Mouse (Mus musculus): ENCODE measurements around the gene Nfkb2.

The Nfkb2 gene

GRCm38 (mm10) chr19:46306751-46307289 lies 2.7 kb downstream of the Nfkb2 start:
- in situ Hi-C loops (cut with MboI; ENCODE audit: low pct_unique_long_range_greater_than_20kb in 1 of 2, low sequenced_read_pairs in 2 of 2, unreplicated experiment in 1 of 2), result loop anchor here in 1 of 2 experiments (10.0 kb wide), 1 partner anchor 172 kb away; the partner anchor contains the start of gene Elovl3

DNA sequence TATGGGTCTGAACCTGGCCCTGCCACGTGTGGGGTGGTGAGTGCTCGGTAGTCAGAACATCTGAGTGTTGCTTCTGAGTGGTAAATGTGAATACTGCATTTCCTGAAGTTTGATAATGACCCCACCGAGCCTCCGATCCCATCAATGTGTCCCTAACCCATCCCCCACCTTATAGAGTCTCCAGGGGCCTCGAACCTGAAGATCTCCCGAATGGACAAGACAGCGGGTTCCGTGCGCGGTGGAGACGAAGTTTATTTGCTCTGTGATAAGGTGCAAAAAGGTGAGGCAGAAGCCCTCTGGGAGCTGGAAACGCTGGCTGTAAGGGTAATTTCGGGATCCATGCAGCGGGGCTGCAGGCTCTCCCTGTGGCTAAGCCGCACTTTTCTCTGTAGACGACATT lies 3.7 kb downstream of the Nfkb2 start:
- in situ Hi-C loops (cut with MboI; ENCODE audit: low pct_unique_long_range_greater_than_20kb in 1 of 2, low sequenced_read_pairs in 2 of 2, unreplicated experiment in 1 of 2), result loop anchor here in 1 of 2 experiments (10.0 kb wide), 1 partner anchor 173 kb away; the partner anchor contains the start of gene Elovl3

GRCm38 (mm10) chr19:46308303-46308702 lies 4.2 kb downstream of the Nfkb2 start:
- in situ Hi-C loops (cut with MboI; ENCODE audit: low pct_unique_long_range_greater_than_20kb in 1 of 2, low sequenced_read_pairs in 2 of 2, unreplicated experiment in 1 of 2), result loop anchor here in 1 of 2 experiments (10.0 kb wide), 1 partner anchor 174 kb away; the partner anchor contains the start of gene Elovl3

DNA sequence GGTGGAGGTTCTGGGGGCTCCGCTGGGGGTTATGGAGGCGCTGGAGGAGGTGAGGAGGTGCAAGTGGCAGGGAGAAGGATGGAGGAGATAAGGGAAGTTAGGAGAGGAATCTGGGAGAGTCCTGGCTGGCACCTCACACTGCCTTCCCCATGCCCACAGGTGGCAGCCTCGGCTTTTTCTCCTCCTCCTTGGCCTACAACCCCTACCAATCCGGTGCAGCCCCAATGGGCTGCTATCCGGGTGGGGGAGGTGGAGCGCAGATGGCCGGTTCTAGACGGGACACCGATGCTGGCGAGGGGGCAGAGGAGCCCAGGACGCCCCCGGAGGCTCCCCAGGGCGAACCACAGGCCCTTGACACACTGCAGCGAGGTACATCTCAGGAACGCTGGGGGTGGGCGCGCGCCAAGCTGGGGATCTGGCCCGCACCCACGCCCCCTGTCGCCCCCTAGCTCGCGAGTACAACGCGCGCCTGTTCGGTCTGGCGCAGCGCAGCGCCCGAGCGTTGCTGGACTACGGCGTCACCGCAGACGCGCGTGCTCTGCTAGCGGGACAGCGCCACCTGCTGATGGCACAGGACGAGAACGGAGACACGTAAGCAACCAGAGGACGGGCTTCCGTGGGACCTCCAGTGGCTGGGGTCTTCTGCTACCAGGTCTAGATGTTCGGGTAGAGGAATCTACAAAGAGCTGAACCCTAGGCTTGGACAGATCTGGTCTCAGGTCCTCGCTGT lies 4.8 kb downstream of the Nfkb2 start:
- in situ Hi-C loops (cut with MboI; ENCODE audit: low pct_unique_long_range_greater_than_20kb in 1 of 2, low sequenced_read_pairs in 2 of 2, unreplicated experiment in 1 of 2), result loop anchor here in 1 of 2 experiments (10.0 kb wide), 1 partner anchor 174 kb away; the partner anchor contains the start of gene Elovl3

DNA sequence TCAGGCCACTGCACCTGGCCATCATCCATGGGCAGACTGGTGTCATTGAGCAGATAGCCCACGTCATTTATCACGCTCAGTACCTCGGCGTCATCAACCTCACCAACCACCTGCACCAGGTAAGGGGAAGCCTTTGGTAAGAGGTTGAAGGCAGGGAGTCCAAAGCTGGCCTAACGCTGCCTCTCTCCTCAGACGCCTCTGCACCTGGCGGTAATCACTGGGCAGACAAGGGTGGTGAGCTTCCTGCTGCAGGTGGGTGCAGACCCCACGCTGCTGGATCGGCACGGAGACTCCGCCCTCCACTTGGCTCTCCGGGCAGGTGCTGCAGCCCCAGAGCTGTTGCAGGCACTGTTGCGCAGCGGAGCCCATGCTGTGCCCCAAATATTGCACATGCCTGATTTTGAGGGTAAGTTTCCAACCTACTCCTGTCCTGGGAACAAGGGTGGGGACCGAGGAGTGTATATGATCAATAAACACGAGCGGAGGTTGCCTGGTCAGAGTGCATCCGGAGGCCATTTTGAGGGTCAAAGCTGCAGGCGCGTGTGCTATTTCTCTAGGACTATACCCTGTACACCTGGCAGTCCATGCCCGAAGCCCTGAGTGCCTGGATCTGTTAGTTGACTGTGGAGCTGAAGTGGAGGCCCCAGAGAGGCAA lies 5.7 kb downstream of the Nfkb2 start:
- in situ Hi-C loops (cut with MboI; ENCODE audit: low pct_unique_long_range_greater_than_20kb in 1 of 2, low sequenced_read_pairs in 2 of 2, unreplicated experiment in 1 of 2), result loop anchor here in 1 of 2 experiments (10.0 kb wide), 1 partner anchor 175 kb away; the partner anchor contains the start of gene Elovl3

GRCm38 (mm10) chr19:46310312-46310865 lies 6.3 kb downstream of the Nfkb2 start:
- in situ Hi-C loops (cut with MboI; ENCODE audit: low pct_unique_long_range_greater_than_20kb in 1 of 2, low sequenced_read_pairs in 2 of 2, unreplicated experiment in 1 of 2), result no loop called here

DNA sequence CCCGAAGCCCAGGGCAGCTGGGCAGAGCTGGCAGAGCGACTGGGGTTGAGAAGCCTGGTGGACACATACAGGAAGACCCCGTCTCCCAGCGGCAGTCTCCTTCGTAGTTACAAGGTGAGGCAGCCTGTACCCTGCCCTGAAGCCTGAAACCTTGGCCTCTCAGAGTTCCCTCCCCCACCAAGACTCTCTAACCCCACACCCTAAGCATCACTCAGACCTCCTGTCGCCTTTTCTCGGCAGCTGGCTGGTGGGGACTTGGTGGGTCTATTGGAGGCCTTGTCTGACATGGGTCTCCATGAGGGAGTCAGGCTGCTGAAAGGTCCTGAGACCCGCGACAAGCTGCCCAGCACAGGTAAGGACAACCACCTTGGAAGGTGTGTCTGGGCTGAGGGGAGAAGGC lies 7.2 kb downstream of the Nfkb2 start:
- in situ Hi-C loops (cut with MboI; ENCODE audit: low pct_unique_long_range_greater_than_20kb in 1 of 2, low sequenced_read_pairs in 2 of 2, unreplicated experiment in 1 of 2), result no loop called here

GRCm38 (mm10) chr19:46312566-46312965 lies 8.4 kb downstream of the Nfkb2 start:
- in situ Hi-C loops (cut with MboI; ENCODE audit: low pct_unique_long_range_greater_than_20kb in 1 of 2, low sequenced_read_pairs in 2 of 2, unreplicated experiment in 1 of 2), result no loop called here

DNA sequence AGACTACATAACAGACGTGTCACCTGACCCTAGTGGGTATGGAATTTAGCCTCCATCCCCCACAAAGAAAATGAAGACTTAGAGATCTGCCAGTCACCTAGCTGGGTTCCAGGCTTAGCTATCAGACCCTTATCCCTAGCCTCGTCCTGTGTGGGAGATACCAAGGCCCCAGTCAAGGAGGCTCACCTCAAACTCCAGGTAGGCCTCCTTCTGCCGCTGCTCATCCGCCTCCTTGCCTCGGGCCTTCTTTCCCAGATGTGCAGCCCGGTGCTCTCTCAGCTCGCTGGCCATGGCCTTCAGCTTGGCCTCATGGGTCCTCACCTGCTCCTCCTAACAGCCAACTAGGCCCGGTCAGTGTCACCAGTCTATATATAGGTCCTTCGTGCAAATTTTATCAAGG lies 9.0 kb downstream of the Nfkb2 start:
- in situ Hi-C loops (cut with MboI; ENCODE audit: low pct_unique_long_range_greater_than_20kb in 1 of 2, low sequenced_read_pairs in 2 of 2, unreplicated experiment in 1 of 2), result no loop called here

DNA sequence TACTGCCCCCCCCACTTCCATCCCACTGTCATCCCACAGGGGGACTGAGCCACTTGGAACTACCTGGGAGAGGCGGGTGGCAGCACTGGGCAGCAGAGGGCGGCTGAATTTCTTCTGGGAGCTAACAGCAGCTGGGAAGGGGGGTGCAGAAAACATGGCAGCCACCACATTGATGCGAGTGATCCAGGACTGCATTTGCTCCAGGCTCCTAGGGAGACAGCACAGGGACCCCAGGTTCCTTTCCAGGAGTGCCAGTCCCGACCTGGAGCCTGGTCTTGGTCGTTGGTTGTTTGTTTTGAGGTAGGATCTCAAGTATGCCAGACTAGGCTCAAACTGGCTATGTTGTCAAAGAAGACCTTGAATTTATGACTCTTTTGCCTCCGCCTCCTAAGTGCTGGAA lies 9.5 kb downstream of the Nfkb2 start:
- in situ Hi-C loops (cut with MboI; ENCODE audit: low pct_unique_long_range_greater_than_20kb in 1 of 2, low sequenced_read_pairs in 2 of 2, unreplicated experiment in 1 of 2), result no loop called here

- in situ Hi-C loops (cut with MboI; ENCODE audit: low pct_unique_long_range_greater_than_20kb in 1 of 2, low sequenced_read_pairs in 2 of 2, unreplicated experiment in 1 of 2), result no loop called here
Observed at GRCm38 (mm10) chr19:46314151-46314601, 10.1 kb downstream of the Nfkb2 start.

DNA sequence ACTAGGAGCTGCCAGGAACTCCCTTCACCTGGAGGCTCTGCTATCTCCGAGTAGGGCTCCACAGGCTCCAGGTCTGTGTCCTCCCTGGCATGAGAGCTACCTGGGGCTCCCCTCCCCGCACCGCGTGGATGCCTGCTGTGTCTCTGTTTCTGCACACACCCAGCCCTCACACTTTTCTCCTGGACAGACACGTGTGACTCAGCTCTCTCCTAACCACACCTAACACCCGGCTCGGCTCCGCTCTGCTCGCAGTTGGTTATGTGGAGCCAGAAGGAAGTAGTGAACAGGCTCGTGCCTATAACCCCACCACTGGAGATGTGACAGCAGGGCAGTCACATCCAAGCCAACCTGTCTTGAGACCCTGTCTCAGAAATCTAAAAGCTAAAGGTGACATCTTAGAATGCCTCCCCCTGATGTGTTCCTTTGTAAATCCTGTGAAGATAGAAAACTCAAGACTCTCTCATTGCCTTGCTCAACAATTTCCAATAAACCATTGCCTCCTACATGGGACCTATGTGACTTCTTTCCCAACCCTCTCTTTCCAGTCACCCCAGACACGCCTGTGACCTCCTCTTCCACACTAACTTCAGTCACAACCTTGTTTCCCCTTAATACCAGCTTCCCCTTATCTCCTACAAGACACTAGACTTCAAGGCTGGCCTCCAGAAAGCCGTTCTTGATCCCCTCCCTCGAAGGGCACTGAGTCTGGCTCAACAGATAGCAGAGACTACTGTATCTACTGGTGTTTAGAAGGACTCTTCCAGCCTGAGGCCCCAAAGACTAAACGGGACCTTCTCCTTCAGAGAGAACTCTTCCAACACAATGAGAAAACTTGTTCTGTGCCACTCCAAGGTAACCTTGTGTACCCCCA lies 11.0 kb downstream of the Nfkb2 start:
- in situ Hi-C loops (cut with MboI; ENCODE audit: low pct_unique_long_range_greater_than_20kb in 1 of 2, low sequenced_read_pairs in 2 of 2, unreplicated experiment in 1 of 2), result no loop called here

DNA sequence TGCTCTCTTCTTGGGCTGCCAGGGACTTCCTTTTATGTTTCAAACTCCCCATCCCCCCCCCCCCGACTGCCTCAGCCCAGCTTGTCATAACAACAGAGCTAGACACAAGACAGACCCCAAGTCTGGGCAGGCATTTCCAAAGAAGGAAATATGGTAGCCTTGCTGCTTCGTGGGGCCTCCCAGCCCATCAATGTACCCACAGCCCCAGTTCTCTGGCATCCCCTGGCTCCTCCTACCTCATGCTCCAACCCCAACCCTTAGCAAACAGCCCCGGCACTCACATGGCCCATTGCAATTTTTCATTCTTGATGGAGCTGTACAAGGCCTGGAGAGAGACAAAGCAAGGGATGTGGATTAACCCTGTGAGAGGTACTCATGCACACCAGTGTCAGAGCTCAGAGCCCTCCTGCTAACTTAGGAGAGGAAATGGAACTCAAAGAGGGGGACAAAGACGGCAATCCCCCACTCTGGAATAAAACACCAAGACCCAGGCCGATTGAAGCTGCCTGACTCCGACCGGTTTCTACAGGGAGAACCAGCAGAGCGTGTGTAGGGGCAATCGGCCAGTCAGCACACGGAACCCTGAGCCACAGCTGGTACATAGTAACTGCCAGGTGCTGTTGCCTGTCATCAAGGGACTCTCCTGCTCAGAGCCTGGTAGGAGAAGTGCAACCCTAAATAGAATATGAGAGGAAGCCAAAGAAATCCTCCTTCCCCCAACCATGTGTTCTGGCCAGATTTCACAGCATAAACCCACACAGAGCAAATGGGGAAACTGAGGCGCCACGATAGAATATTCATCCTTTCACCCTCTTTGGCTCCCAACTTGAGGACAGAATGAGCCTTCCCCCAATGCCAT lies 11.9 kb downstream of the Nfkb2 start:
- in situ Hi-C loops (cut with MboI; ENCODE audit: low pct_unique_long_range_greater_than_20kb in 1 of 2, low sequenced_read_pairs in 2 of 2, unreplicated experiment in 1 of 2), result no loop called here

DNA sequence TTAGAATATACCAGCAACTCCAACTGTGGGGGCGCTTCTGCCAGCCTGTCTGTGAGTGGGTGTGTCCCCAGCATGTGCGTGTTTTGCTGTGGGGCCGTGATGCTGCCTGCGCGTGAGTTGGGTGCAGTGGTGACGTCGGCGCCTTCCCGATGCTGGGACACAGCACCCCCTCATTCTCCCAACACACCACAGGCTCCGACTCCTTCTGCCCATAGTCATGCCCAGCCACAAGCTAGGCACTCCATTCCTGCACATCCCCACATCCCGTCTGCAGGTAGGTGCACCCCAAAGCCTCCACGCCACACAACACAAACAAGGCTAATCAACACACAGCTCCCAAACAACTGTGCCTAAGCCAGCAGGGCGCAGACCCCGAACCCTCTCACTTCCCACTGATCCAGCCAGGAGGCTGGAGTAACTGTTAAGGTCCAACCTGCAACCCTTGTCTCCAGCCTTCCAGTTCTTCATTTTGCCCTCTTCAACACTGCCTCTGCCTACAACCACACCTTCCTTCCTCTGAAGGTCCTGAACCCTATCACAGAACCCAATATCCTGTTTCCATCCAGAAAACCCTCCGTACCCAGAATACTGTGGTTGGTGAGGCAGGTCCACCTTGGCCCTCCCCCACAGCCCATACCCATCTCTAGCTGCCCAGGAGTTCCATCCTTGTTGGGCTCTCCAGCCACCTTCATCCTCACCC lies 12.9 kb downstream of the Nfkb2 start:
- in situ Hi-C loops (cut with MboI; ENCODE audit: low pct_unique_long_range_greater_than_20kb in 1 of 2, low sequenced_read_pairs in 2 of 2, unreplicated experiment in 1 of 2), result no loop called here

- in situ Hi-C loops (cut with MboI; ENCODE audit: low pct_unique_long_range_greater_than_20kb in 1 of 2, low sequenced_read_pairs in 2 of 2, unreplicated experiment in 1 of 2), result no loop called here
Observed at GRCm38 (mm10) chr19:46317546-46317885, 13.4 kb downstream of the Nfkb2 start.

DNA sequence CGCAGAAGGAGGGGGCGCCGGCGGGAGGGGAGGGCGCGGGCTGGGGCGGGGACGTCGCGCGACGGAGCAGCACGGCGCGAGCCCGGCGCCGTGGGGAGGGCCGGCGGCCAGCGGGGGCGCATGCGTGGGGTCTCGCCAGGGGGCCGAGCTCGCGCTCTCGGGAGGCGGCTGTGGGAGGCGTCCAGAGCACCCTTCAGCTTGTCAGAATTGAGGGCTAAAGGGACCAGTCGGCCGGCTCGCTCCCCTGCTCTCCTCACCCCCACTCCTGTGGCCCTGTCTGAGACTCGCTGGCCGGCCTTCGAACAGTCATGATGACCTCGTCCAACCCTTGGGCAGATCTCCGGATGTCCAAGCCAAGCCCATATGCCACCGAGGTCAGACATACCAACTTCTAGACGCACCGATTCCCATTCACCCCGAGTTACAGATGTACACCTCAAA lies 13.9 kb downstream of the Nfkb2 start:
- in situ Hi-C loops (cut with MboI; ENCODE audit: low pct_unique_long_range_greater_than_20kb in 1 of 2, low sequenced_read_pairs in 2 of 2, unreplicated experiment in 1 of 2), result no loop called here

All from mouse embryonic stem cell (cell line).